Mouse (Mus musculus) thymus, postnatal 10 days (tissue): ENCODE data around the gene Cnr2.

ENCODE experiments used
- DNase-seq, 2 experiments: peaks; one replicate each; pipeline ENCODE4 v3.0.0; 2021; ENCODE audit warnings: low spot score in 2 of 2

Gene Cnr2

DNA sequence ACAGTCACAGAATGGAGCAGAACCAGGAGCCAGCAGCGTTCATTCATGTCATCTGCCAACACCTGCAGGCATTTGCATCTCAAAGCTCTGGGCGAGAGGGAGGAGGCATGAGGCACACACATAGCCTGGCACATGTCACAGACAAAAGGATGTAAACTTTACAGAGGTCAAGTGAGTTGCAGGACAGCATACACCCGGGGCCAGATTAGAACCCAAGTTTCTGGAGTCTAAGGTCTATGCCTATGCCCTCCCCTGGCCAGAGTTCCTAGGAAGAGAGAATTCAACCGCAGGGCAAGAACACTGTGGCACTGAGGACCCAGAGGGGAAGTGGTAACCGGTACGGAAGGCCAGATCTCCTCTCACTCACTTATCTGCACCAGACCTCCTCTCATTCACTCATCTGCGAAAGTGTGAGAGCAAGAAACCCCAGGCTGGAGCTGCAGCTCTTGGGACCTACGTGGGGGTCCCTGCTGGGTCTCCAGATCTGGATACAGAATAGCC lies at the start of gene Cnr2:
TSS of gene Cnr2 (plus strand) at position 324 of the 501 bp plus-strand sequence.
- DNase-seq: peak; percentile 37 to 44

DNA sequence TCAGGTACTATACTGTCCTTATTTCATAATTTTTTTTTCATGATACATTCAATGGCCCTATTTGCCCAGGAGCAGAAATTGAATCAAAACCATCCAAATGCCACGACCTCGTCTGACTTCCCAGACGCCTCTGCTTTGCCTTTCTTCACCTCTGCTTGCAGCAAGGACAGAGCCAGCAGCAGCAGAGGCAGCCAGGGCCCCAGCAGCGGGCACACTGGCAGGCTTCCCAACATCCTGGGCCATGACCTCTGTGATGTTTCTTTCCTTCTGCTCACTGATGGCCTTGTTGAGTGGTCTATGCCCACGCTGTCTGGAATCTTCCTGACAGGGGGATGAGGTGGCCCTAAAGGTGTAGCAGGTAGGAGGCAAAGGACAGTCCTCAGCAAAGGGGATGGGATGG lies 47.6 kb upstream of the Cnr2 start:
- no peak for DNase-seq

DNA sequence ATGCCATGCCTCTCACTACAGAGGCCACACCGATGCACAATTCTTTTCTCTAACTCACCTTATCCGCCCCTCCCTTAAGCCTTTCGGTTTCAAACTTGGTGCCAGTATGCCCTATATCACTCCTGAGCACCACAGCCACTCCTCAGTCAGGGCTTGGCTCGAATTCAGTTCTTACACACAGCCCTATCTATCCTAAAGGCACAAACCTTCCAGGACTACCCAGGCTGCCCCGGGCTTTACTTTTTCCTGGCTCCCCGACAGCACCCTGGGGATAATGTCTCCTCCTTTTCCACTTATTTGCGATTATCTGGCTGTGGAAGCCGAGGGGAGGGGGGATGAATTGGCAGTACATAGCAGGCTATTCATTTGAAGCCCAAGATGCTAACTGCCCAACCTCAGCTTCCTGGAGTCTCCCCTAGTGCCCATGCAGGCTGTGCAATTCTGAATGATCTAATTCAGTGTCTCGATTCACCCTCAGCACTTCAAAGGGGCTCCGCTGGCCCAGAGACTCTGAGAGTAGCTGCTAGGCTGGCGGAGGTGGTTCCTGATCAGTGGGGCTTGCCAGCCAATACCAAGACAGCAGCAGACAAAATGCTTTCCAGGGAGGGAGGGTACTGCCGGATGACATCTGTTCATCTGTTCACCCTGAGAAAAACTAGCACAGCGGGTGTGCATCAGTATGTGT lies 44.6 kb upstream of the Cnr2 start:
- DNase-seq: peak; percentile 50 to 54

DNA sequence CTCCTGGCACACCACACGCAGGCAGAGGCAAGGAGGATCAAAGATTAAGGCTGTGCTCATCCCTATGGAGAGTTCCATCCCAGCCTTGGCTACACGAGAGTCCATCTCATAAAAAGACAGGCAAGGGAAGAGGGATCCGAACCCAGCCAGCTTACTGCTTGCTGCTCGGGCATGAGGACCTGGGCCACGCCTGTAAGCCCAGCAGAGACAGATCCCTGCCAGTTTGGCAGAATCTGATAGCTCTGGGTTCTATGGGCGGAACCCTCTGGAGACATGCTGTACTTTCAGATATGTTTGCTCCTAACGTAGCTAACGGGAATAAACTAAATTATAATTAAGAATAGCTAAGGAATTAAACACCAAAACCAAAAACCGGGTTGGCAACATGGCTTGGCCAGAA lies 43.3 kb upstream of the Cnr2 start:
- no peak for DNase-seq

DNA sequence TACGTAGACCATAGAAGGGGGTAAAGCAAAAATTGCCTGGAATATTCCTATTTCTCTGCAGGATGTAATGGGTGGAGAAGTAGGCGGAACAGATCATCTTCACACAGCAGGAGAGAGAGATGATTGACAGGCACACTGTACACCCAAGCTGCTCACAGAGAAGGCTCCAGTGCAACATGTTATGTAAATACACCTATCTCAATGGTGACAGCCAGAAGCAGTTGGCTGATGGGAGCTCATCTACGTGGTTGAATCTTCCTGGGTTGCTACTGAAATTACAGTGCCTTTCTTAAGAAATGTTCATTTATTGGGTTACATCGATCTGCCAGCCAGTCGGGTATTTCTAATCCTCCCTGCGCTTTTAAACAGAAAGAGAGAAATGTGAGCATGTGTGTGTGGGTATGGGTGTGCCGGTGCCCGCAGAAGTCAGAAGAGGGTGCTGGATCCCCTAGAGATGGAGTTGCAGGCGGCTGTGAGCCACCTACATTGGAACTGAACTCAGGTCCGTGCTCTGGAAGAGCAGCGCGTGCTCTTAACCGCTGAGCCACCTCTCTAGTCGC lies 41.1 kb upstream of the Cnr2 start:
- no peak for DNase-seq

DNA sequence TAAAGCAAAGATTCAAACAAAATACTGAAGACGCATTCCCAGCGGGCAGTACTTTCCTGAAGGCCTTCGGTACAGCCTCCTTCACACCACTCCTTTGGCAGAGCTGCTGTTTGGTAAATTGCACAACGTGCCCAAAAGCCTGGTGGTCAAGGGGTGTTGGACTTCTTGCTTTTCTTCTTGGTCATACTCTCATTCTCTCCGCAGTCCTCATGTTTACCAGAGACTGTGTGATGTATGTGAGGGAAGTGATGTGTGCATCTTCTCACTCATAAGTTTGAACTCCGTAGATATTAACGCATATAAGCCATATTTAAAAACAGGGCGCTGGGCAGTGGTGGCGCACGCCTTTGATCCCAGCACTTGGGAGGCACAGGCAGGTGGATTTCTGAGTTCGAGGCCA lies 40.6 kb upstream of the Cnr2 start:
- no peak for DNase-seq

DNA sequence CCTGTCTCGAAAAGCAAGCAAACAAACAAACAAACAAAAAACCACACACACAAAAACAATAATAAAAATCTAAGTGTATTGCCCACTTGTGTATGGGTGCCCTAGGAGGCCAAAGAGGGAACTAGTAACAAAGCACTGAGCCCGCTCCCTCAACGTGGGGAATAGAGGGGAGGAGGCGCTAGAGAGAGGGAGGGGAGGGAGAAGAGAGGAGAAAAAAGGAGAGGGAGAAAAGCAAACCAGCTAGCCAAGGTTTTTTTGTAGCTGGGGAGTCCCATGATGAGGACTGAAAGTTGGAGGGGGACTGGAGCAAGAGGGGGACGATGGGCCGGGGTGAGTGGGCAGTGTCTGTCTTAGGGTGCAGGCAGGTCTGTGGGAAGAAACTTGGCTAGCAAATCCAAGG lies 40.1 kb upstream of the Cnr2 start:
- DNase-seq: peak in 1 of 2 experiments; percentile 25

DNA sequence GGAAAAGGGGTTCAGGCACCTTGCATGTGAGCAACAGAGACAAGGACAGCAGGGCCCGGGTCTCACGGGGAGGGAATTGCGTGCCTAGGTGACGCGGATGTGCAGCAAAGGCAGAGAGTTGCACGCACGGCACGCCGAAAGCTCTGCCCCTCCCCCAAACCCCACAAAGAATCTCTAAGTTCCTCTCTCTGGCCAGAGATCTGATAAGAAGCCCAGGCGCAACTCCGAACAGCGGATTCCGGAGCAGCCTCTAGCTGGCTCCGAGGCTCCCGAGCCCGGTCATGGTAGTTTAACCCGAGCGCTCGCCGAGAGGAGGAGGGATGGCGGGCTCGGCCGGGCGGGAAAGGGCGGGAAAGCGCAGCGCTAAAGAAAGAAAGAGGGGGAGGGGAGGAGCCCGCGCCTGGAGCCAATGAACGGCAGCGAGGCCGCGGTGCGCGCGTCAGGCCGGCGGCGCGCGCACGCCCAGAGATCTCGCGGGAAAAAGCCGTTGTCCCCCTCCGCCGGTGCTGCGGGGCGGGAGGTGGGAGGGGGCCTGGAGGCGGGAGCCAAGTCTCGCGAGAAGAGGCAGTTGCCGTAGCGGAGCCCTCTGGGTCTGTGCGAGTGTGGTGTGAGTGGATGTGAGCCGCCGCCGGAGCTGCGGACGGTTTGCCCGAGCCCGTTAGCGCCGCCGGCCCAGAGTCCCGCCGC lies 39.5 kb upstream of the Cnr2 start, which contains the start of gene Srsf10:
TSS of gene Srsf10 (plus strand) at position 212 of the 687 bp plus-strand sequence.
- peak; percentile 97 for DNase-seq

DNA sequence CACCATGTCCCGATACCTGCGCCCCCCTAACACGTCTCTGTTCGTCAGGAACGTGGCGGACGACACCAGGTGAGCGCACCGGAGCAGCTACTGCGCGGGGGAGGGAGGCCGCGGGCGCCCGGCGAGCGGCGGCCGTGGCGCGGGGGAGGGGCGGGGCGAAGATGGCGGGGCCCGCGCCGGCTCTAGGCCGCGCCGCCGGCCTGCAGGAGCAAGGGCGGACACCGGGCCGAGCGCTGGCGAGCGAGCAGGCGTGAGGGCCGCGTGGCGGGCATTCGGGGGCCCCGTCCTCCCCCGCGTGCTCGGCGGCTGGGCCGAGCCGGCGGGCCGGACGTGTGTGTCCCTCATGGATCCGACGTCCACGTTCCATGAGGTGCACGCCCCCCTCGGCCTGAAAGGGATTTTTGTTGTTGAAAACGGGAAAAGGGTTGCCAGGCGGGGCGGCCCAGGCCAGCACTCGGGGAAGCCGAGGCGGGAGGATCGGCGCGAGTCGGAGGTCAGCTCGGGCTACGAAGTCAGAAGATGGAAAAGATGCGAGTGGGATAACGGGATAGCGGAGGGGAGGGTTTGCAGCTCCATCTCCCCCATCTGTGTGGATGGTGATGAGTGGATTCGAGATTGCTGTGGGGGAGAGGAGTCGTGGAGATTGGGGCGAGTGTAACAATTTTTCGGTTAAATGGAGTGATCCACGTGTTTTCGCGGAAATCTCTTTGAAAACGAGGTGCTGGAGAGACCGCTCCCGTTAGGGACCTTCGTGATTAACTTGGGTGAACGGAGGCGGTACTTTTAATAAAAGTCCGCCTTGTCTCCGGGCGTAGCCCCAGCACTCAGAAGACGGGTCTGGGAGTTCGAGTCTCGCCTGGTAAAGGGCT lies 38.7 kb upstream of the Cnr2 start:
- peak; percentile 35 to 38 for DNase-seq

DNA sequence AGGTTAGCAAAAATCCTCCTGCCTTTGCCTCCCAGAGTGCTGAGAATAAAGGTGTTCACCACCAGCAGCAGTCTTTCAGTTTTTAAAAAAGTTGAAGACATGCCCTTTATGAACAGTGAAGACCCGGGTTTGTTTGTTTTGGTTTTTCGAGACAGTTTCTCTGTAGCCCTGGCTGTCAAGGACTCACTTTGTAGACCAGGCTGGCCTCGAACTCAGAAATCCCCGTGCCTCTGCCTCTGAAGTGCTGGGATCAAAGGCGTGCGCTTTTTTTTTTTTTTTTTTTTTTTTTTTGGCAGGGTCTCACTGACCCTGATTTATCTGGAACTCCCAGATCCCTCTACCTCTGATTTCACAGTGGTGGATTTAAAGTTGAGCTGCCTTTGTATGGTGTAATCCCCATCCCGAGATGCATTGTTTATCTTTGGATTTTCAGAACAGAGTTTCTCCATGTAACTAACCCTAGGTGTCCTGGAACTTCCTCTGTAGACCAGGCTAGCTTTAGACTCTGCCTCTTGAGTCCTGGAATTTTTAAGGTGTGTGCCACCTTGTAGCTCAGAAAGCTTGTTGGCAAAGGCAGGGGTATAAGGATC lies 37.5 kb upstream of the Cnr2 start:
- no peak for DNase-seq

DNA sequence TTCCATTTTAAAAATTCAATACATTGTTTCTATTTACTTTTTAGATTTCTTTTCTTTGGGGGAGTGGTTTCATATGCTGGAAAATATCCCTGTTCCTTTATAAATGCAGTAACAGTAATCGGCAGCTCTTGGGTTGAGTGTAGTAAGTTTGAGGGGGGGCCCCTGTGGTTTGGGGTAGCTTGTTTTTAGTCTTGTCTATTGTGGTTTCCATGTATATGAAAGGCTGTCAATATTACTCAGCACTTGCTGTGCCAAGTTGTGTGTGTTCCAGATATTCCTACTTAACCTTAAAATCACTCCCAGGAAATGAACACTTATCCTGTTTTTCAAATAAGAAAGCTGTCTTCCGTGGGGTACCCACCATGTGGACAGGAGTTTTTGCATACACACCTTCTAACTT lies 26.2 kb upstream of the Cnr2 start:
- DNase-seq: no peak

DNA sequence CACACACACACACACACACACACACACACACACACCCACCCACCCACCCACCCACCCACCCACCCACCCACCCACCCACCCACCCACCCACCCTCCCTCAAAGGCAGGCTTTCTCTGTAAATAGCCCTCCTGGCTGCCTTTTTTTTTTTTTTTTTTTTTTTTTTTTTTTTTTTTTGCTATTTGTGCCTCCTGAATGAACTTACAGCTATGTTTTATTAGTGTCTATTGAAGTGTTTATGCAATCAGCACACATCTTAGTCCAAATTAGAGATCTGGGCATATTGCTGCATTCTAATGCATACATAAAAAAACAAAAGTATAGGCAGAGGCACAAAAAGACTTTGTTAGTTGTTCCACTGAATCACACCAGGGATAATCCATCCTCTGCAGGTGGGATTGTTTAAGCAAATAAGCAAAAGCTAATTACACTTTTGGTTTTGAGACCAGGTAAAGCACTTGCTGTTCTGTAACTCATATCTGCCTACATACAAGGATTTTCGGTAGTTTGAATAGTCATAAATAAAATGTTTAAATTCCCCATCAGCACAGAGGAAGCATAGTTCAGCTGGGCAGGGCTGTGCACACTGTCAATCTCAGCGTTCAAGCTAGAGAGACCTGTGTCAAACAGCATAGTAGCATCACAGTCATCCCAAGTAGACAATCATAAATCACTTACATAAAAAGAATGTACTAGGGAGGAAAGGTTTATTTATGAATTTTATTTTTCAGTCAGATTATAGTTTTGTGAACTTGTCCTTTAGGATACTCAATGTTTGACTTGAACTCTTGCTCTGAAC lies 24.8 kb upstream of the Cnr2 start:
- no peak for DNase-seq

DNA sequence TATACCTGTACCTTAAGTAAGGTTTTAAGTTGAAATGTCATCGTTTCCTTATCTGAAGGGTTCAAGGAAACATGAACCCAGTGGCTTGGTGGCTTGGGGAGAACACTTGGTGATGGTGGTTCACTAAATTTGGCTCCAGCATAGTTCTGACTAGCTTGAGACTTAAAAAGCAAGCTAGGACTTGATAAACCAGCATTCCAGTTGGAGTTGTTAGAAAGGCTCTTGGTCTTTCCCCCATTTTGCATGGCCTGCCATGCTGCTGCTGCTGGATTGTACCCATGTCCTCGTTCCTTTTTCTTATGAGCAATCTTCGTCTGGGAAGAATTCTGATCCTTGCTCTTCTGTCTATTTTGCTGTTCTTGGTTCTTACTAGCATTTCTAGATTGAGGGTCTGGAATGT lies 23.2 kb upstream of the Cnr2 start:
- no peak for DNase-seq

DNA sequence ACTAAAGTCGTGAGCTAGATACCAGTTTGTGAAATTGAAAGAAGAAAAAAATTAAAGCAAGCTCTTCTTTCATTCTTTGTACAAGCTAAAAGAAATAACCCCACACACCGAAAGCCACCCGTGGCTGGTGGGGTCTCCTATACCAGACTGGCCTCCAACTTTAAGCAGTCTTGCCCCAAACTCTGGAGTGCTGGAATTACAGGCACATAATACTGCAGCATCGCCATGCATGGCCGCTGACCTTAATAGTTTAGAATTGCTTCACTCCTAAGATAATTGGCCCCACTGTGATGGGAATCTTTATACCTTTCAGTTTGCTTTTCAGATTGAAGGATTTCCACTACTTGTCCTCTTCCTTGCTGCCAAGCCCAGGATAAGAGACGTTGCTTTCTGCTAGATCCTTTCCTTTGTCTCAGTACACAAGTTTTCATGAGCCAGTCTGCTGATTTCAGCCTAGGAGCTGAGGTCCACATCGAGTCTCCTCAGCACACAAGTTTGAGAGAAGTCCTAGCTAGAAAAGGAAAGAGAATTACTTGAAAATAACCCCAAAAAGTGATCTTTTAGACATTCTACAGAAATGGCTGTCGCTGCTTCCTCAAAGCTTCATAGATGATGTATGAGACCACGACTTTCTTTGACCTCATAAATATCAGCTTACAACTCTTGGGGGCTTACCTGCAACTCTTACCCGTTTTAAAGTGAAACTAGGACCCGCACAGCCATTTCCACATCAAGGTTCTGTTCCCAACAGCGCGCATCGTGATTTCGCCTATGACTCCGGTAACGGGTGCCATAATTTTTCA lies 22.4 kb upstream of the Cnr2 start:
- DNase-seq: no peak

DNA sequence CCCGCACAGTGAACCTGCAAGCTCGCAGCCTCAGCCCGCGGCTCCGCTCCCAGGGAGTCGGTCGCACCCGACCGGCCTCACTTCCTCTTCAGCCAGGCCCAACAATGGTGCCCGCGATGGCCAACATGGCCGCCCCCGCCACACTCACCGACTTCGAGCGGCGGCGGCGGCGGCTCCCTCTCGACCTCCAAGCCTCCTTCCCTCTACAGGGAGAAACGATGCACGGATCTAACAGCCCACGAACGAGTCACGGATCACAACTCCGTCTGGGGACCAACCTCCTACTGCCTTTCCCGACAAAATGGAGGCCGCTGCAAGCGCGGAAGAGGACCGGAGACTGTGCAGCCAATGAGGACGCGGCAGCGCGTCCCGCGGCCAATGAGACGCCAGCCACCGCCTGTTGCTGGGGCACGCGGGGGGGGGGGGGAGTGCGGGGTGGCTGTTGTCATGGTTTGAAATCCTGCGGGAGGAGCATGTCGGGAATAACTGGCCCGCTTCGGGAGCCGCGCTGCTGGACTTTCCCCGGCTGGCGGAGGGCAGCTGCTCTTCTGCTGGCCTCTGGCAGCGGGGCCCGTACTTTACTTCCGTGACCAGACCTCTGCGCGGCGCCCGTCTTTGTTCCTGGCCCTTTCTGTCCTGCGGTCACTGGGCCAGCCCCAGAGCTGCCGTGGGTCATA lies 21.5 kb upstream of the Cnr2 start, which contains the start of gene Pnrc2:
TSS of gene Pnrc2 (minus strand) at position 325 of the 677 bp plus-strand sequence.
- peak; percentile 84 to 88 for DNase-seq

DNA sequence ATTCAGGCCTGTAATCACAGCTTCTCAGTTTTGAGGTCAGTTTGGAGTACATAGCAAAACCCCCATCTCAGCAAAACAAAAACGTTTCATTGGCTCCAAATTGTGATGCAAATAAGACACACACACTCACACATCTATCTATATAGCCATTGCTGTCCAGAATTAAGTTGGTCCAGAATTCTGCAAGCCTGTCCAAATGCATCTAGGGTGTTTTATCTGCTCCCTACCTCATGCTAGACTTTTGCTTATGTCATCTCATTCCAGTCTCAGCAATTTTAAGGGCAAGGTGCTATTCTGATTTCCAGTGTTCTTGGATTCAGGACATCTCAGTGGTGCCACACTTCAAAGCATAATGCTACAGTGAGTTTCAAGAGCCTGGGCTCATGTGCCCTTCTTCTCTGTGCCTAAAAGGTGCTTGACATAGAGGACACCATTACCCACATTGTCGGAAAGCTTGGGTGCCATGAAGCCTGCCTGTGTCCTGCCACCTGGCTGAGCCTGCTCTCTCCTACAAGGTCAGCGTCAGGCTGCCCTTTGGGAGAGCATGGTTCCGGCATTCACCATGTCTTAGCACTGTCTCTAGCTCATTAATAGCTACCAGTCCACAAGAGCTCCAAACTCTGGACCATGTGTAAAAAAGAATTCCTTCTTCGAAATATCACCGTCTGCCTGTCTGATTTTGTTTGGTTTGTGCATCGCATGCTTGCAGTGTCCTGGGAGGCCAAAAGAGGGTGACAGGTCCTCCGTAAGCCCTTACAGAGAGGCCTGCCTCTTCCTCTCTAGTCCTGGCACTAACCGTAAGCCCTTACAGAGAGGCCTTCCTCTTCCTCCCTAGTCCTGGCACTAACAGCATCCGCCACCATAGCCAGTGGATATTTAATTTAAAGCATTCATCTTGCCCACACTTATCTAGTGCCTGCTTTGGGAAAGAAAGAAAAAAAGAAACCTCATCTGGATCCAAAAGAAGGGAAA lies 20.3 kb upstream of the Cnr2 start:
- no peak for DNase-seq

DNA sequence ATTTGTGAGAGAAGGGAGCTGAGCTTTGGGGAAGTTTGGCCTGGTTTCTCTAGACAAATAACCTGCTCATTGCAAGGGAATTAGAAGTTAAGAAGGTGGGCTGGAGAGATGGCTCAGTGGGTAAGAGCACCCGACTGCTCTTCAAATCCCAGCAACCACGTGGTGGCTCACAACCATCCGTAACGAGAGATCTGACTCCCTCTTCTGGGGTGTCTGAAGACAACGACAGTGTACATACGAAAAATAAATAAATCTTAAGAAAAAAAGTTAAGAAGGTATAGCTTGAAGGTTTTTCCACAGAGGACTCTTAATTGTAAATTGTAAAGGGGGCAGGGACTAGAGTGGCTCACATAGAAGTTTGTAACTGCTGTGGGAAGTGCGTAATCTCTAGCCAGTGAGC lies 19.6 kb upstream of the Cnr2 start:
- DNase-seq: no peak

DNA sequence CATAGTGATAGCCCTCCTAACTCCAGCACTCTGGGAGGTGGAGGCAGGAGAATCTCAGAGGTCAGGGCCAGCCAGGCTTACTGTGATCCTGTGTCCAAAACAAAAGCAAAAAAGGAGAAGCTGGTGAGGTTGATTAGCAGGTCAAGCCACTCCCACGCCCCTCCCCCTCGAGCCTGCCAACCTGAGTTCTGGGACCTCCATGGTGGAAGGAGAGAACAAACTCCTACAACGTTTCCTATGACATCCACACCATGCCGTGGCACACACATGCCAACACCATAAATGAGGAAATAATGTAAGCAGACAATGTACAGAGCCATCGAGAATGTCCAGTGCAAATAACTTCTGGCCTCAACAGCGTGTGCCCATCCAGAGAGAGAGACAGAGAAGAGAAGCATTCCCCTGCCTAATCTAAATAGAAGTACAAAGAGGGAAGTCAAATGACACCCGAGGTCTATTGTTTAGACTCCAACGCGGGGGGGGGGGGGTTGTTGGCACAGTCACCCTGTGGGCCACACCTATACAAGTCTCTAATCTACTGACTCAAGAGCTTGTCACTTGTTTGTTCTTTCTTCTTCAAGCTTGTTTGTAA lies 19.1 kb upstream of the Cnr2 start:
- DNase-seq: no peak
